Mouse (Mus musculus) limb, embryonic 15.5 days (tissue): ENCODE data around the gene Tenm3. TPM values are rescaled to one million over a fixed set of nuclear protein-coding genes. Genes with fewer than 3 reads are reported as not detected.

ENCODE experiments used
- ATAC-seq: fragments of 200-750 bp; cut with Nextera tagmentation; 2 replicates; pipeline ENCODE4 v1.8.0; 2017; ENCODE audit warnings: low read depth, moderate TSS enrichment; ENCODE audit not compliant: insufficient number of reproducible peaks, low FRiP score, low TSS enrichment
- H3K27ac ChIP-seq: fragments of 300-500 bp; sonication (generic); 2 replicates; pipeline ENCODE4 v1.5.1; 2015; ENCODE audit warnings: moderate library complexity, mild to moderate bottlenecking, inconsistent platforms
- H3K27me3 ChIP-seq: fragments of 300-500 bp; sonication (generic); 2 replicates; pipeline ENCODE4 v1.6.1; 2015; ENCODE audit warnings: inconsistent platforms
- H3K36me3 ChIP-seq: fragments of 300-500 bp; sonication (generic); 2 replicates; pipeline ENCODE4 v1.6.1; 2015; ENCODE audit warnings: inconsistent platforms
- H3K4me1 ChIP-seq: fragments of 300-500 bp; sonication (generic); 2 replicates; pipeline ENCODE4 v1.6.1; 2015; ENCODE audit warnings: inconsistent platforms
- H3K4me2 ChIP-seq: fragments of 300-500 bp; sonication (generic); 2 replicates; pipeline ENCODE4 v1.6.1; 2015; ENCODE audit warnings: mild to moderate bottlenecking, inconsistent platforms
- H3K4me3 ChIP-seq: fragments of 300-500 bp; sonication (generic); 2 replicates; pipeline ENCODE4 v1.5.1; 2015; ENCODE audit warnings: mild to moderate bottlenecking, inconsistent platforms
- H3K9ac ChIP-seq: fragments of 300-500 bp; sonication (generic); 2 replicates; pipeline ENCODE4 v1.6.1; 2015; ENCODE audit warnings: inconsistent platforms
- H3K9me3 ChIP-seq: fragments of 300-500 bp; sonication (generic); 2 replicates; pipeline ENCODE4 v1.6.1; 2016; ENCODE audit warnings: inconsistent platforms
- WGBS: fragments of 180-500 bp; shearing (Covaris S2); methylation state at CpG from one replicate; pipeline ENCODE4 v1.1.7; 2015; 5-methylcytosine and 5-hydroxymethylcytosine counted together
- polyA plus RNA-seq: library from polyadenylated mRNA; unstranded; fragments of >200 nt; fragmentation: Nextera tagmentation; extraction: Ambion mirVana; gene quantifications from 2 replicates; pipeline ENCODE4 v1.2.1, GENCODE M21; 2015

Gene Tenm3
- polyA plus RNA-seq, 1 experiment from 2014 or later: 35.5 TPM

- no peak overlapping the region for H3K27ac ChIP-seq
- H3K9me3 ChIP-seq: no peaks in the 10 kb centered on the region
- H3K36me3 ChIP-seq: peaks cover 20% of the 10 kb centered on the region
- H3K4me1 ChIP-seq: peaks cover 16% of the 10 kb centered on the region; the same call in 1 of the 2 replicates
- no peak overlapping the region for H3K4me2 ChIP-seq
- H3K27me3 ChIP-seq: 0 out of 2 replicates have a peak, but pooled peaks cover 5% of the 10 kb centered on the region
- H3K4me3 ChIP-seq: no peak overlapping the region
- H3K9ac ChIP-seq: no peak overlapping the region
- 96% methylated on average over 35 of the region's 35 CpGs for WGBS
- no peak for ATAC-seq
Observed at GRCm38 (mm10) chr8:48228676-48229075, 615.1 kb downstream of the Tenm3 start.

GRCm38 (mm10) chr8:48224753-48225152 is 619.0 kb downstream of the Tenm3 start:
- no peak overlapping the region for H3K4me2 ChIP-seq
- no peak overlapping the region for H3K4me3 ChIP-seq
- peaks cover 19% of the 10 kb centered on the region for H3K36me3 ChIP-seq
- H3K27me3 ChIP-seq: 0 out of 2 replicates have a peak, but pooled peaks cover 5% of the 10 kb centered on the region
- H3K27ac ChIP-seq: no peak overlapping the region
- H3K4me1 ChIP-seq: peaks cover 23% of the 10 kb centered on the region
- no peak for ATAC-seq
- H3K9me3 ChIP-seq: no peaks in the 10 kb centered on the region
- 63% methylated on average over 11 of the region's 11 CpGs for WGBS
- H3K9ac ChIP-seq: no peak overlapping the region

- Histone ChIP-seq H3K27ac (no peak overlapping the region), H3K9ac (0 out of 2 replicates have a peak overlapping the region, but pooled peaks have one; percentile 21), H3K4me1 (peaks cover 26% of the 10 kb centered on the region), H3K36me3 (0 out of 2 replicates have a peak, but pooled peaks cover 7% of the 10 kb centered on the region), H3K4me2 (peak overlapping the region; percentile 54), H3K9me3 (no peaks in the 10 kb centered on the region), H3K27me3 (0 out of 2 replicates have a peak, but pooled peaks cover 5% of the 10 kb centered on the region), H3K4me3 (peak overlapping the region; percentile 39)
- no peak for ATAC-seq
- WGBS: 10% methylated on average over 11 of the region's 11 CpGs
Observed at GRCm38 (mm10) chr8:48222429-48222769, 621.4 kb downstream of the Tenm3 start.

- Histone ChIP-seq H3K4me2 (peak overlapping the region; percentile 54), H3K4me3 (peak overlapping the region; percentile 39), H3K9me3 (no peaks in the 10 kb centered on the region), H3K9ac (0 out of 2 replicates have a peak overlapping the region, but pooled peaks have one; percentile 21), H3K27ac (no peak overlapping the region), H3K36me3 (0 out of 2 replicates have a peak, but pooled peaks cover 2% of the 10 kb centered on the region), H3K27me3 (0 out of 2 replicates have a peak, but pooled peaks cover 5% of the 10 kb centered on the region), H3K4me1 (peaks cover 26% of the 10 kb centered on the region)
- 14% methylated on average over 16 of the region's 16 CpGs for WGBS
- ATAC-seq: no peak
Observed at GRCm38 (mm10) chr8:48221724-48222428, 621.9 kb downstream of the Tenm3 start.

- peak overlapping the region; percentile 23; the same call in 1 of the 2 replicates for H3K27ac ChIP-seq
- 50% methylated on average over 11 of the region's 11 CpGs for WGBS
- no peak for ATAC-seq
Observed at GRCm38 (mm10) chr8:48221304-48221703, 622.4 kb downstream of the Tenm3 start.

GRCm38 (mm10) chr8:48220529-48221181 is 623.1 kb downstream of the Tenm3 start:
- H3K4me3 ChIP-seq: peak overlapping the region; percentile 9
- H3K9me3 ChIP-seq: no peaks in the 10 kb centered on the region
- H3K36me3 ChIP-seq: no peaks in the 10 kb centered on the region
- H3K4me2 ChIP-seq: peak overlapping the region; percentile 54
- H3K9ac ChIP-seq: no peak overlapping the region
- 0 out of 2 replicates have a peak, but pooled peaks cover 5% of the 10 kb centered on the region for H3K27me3 ChIP-seq
- no peak overlapping the region for H3K27ac ChIP-seq
- 0 out of 2 replicates have a peak, but pooled peaks have one; percentile 42 for ATAC-seq
- 44% methylated on average over 25 of the region's 25 CpGs for WGBS
- H3K4me1 ChIP-seq: peaks cover 33% of the 10 kb centered on the region

More at GRCm38 (mm10) chr8:48221304-48221703, 622.4 kb downstream of the Tenm3 start:
- peak overlapping the region; percentile 54 for H3K4me2 ChIP-seq
- no peak overlapping the region for H3K9ac ChIP-seq
- 0 out of 2 replicates have a peak, but pooled peaks cover 5% of the 10 kb centered on the region for H3K27me3 ChIP-seq
- no peaks in the 10 kb centered on the region for H3K9me3 ChIP-seq
- no peak overlapping the region for H3K4me3 ChIP-seq
- H3K36me3 ChIP-seq: no peaks in the 10 kb centered on the region
- peaks cover 26% of the 10 kb centered on the region for H3K4me1 ChIP-seq

- H3K9ac ChIP-seq: no peak overlapping the region
- H3K4me1 ChIP-seq: peaks cover 14% of the 10 kb centered on the region; the same call in 1 of the 2 replicates
- no peak overlapping the region for H3K4me3 ChIP-seq
- WGBS: 35% methylated on average over 9 of the region's 9 CpGs
- H3K36me3 ChIP-seq: no peaks in the 10 kb centered on the region
- no peak overlapping the region for H3K27ac ChIP-seq
- ATAC-seq: no peak
- H3K9me3 ChIP-seq: no peaks in the 10 kb centered on the region
- H3K4me2 ChIP-seq: no peak overlapping the region
- no peaks in the 10 kb centered on the region for H3K27me3 ChIP-seq
Observed at GRCm38 (mm10) chr8:48215071-48215501, 628.7 kb downstream of the Tenm3 start.

- Histone ChIP-seq H3K4me3 (no peak overlapping the region), H3K4me2 (no peak overlapping the region), H3K9ac (no peak overlapping the region), H3K4me1 (peaks cover 8% of the 10 kb centered on the region; the same call in 1 of the 2 replicates), H3K9me3 (no peaks in the 10 kb centered on the region), H3K36me3 (no peaks in the 10 kb centered on the region), H3K27ac (no peak overlapping the region), H3K27me3 (no peaks in the 10 kb centered on the region)
- ATAC-seq: no peak
- 79% methylated on average over 6 of the region's 6 CpGs for WGBS
Observed at GRCm38 (mm10) chr8:48214386-48214785, 629.4 kb downstream of the Tenm3 start.

- Histone ChIP-seq H3K36me3 (no peaks in the 10 kb centered on the region), H3K9ac (no peak overlapping the region), H3K4me2 (no peak overlapping the region), H3K27ac (no peak overlapping the region), H3K4me3 (no peak overlapping the region), H3K9me3 (no peaks in the 10 kb centered on the region), H3K4me1 (peaks cover 8% of the 10 kb centered on the region; the same call in 1 of the 2 replicates), H3K27me3 (no peaks in the 10 kb centered on the region)
- ATAC-seq: no peak
- WGBS: 86% methylated on average over 9 of the region's 9 CpGs
Observed at GRCm38 (mm10) chr8:48211931-48212330, 631.8 kb downstream of the Tenm3 start.

- 75% methylated on average over 6 of the region's 6 CpGs for WGBS
- H3K36me3 ChIP-seq: no peaks in the 10 kb centered on the region
Observed at GRCm38 (mm10) chr8:48207567-48207966, 636.2 kb downstream of the Tenm3 start.

GRCm38 (mm10) chr8:48206922-48207321 is 636.8 kb downstream of the Tenm3 start:
- H3K9me3 ChIP-seq: no peaks in the 10 kb centered on the region

More at GRCm38 (mm10) chr8:48207567-48207966, 636.2 kb downstream of the Tenm3 start:
- H3K4me1 ChIP-seq: no peaks in the 10 kb centered on the region
- no peak overlapping the region for H3K4me3 ChIP-seq
- no peak overlapping the region for H3K27ac ChIP-seq
- H3K9ac ChIP-seq: no peak overlapping the region
- no peak for ATAC-seq
- H3K27me3 ChIP-seq: no peaks in the 10 kb centered on the region
- no peak overlapping the region for H3K4me2 ChIP-seq
- no peaks in the 10 kb centered on the region for H3K9me3 ChIP-seq

More at GRCm38 (mm10) chr8:48206922-48207321, 636.8 kb downstream of the Tenm3 start:
- no peak overlapping the region for H3K27ac ChIP-seq
- no peak overlapping the region for H3K9ac ChIP-seq
- no peaks in the 10 kb centered on the region for H3K4me1 ChIP-seq
- no peak overlapping the region for H3K4me2 ChIP-seq
- H3K27me3 ChIP-seq: no peaks in the 10 kb centered on the region
- 74% methylated on average over 8 of the region's 8 CpGs for WGBS
- H3K4me3 ChIP-seq: no peak overlapping the region
- ATAC-seq: no peak
- no peaks in the 10 kb centered on the region for H3K36me3 ChIP-seq
